Mouse (Mus musculus): ENCODE results near the gene Rbm19.

DNA sequence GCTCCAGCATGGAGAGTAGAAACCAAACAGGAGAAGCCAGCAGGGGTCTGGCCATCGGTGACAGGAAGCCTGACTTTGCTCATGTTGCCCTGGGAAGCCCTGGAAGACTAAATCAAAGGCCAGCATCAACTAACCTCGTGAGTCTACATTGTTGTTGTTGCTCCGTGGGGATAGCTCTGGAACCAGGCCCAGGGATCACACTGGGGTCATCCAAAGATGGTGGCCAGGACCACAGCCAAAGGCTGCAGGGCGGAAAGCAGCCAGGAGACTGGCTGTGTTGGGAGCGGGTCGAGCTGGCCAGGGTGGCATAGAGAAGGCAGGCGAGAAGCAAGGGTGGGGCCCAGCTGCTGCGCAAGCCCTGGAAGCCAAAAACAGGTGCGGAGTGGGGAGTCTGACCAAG, 75.4 kb downstream of the Rbm19 start:
- no peak for TF ChIP-seq GATA1 (IDR thresholded peaks at IDR 0.05; ENCODE audit: low read length)
- TF ChIP-seq TAL1 (IDR thresholded peaks at IDR 0.05; ENCODE audit: low read length) = no peak
